Mouse (Mus musculus) hindbrain, embryonic 11.5 days (tissue): ENCODE data around the gene Mrpl47. TPM values are rescaled to one million over a fixed set of nuclear protein-coding genes. Genes with fewer than 3 reads are reported as not detected.
A peak's percentile ranks its signal among the peaks of the same experiment; 100 is the strongest.
"Not testable (repeated sequence)": the region's sequence is repeated elsewhere in the genome, so short reads cannot be mapped to it uniquely, and the experiment has no call there.

Source experiments
- ATAC-seq: fragments of 200-750 bp; cut with Nextera tagmentation; 2 replicates; pipeline ENCODE4 v1.8.0; 2017; ENCODE audit warnings: mild to moderate bottlenecking, moderate TSS enrichment, moderate library complexity; ENCODE audit not compliant: low FRiP score
- DNase-seq: peaks from one replicate; pipeline ENCODE4 v3.0.0-alpha.2; 2015; ENCODE audit warnings: low spot score
- H3K27ac ChIP-seq: fragments of 300-500 bp; sonication (generic); 2 replicates; pipeline ENCODE4 v1.5.1; 2014; ENCODE audit warnings: mild to moderate bottlenecking, low read depth, low read length
- H3K27me3 ChIP-seq: fragments of 300-500 bp; sonication (generic); 2 replicates; pipeline ENCODE4 v1.6.1; 2014; ENCODE audit warnings: mild to moderate bottlenecking, low read length, moderate library complexity, mixed read lengths; ENCODE audit not compliant: control insufficient read depth, insufficient read depth
- H3K36me3 ChIP-seq: fragments of 300-500 bp; sonication (generic); 2 replicates; pipeline ENCODE4 v1.6.1; 2014; ENCODE audit warnings: mild to moderate bottlenecking, low read length, moderate library complexity, mixed read lengths; ENCODE audit not compliant: control insufficient read depth, insufficient read depth
- H3K4me1 ChIP-seq: fragments of 300-500 bp; sonication (generic); replicated peaks from 2 replicates; pipeline ENCODE4 v1.6.1; 2014; ENCODE audit warnings: low read length, mixed read lengths; ENCODE audit not compliant: control insufficient read depth, insufficient read depth
- H3K4me2 ChIP-seq: fragments of 300-500 bp; sonication (generic); replicated peaks from 2 replicates; pipeline ENCODE4 v1.6.1; 2014; ENCODE audit warnings: mild to moderate bottlenecking, low read depth, low read length
- H3K4me3 ChIP-seq: fragments of 300-500 bp; sonication (generic); 2 replicates; pipeline ENCODE4 v1.5.1; 2014; ENCODE audit warnings: low read depth, low read length
- H3K9ac ChIP-seq: fragments of 300-500 bp; sonication (generic); 2 replicates; pipeline ENCODE4 v1.6.1; 2014; ENCODE audit warnings: low read depth, low read length
- H3K9me3 ChIP-seq: fragments of 300-500 bp; sonication (generic); 2 replicates; pipeline ENCODE4 v1.6.1; 2016; ENCODE audit warnings: low read length; ENCODE audit not compliant: control insufficient read depth
- WGBS: fragments of 180-500 bp; shearing (Covaris S2); extraction: QIAGEN DNeasy Blood & Tissue Kit; methylation state at CpG from one replicate; pipeline ENCODE4 v1.1.7; 2014; 5-methylcytosine and 5-hydroxymethylcytosine counted together
- polyA plus RNA-seq: library from polyadenylated mRNA; unstranded; fragments of >200 nt; fragmentation: Nextera tagmentation; extraction: Ambion mirVana; gene quantifications from 2 replicates; pipeline ENCODE4 v1.2.1, GENCODE M21; 2014

Mrpl47 gene
- polyA plus RNA-seq, 1 experiment from 2014 or later = 45.7 TPM

- DNase-seq (no peak), ATAC-seq (no peak)
- H3K4me1 ChIP-seq = no peaks in the 10 kb centered on the region
- no peak overlapping the region for H3K4me3 ChIP-seq
- H3K9me3 ChIP-seq = no peaks in the 10 kb centered on the region
- H3K27me3 ChIP-seq = no peaks in the 10 kb centered on the region
- 96% methylated on average over 6 of the region's 6 CpGs for WGBS
- H3K9ac ChIP-seq = no peak overlapping the region
- H3K4me2 ChIP-seq = no peak overlapping the region
- H3K27ac ChIP-seq = no peak overlapping the region
- peaks cover 5% of the 10 kb centered on the region for H3K36me3 ChIP-seq
These were observed 7.6 kb upstream of the Mrpl47 start for GRCm38 (mm10) chr3:32745001-32745400.

- Histone ChIP-seq H3K4me2 (no peak overlapping the region), H3K27ac (no peak overlapping the region), H3K27me3 (no peaks in the 10 kb centered on the region), H3K36me3 (peaks cover 5% of the 10 kb centered on the region), H3K9me3 (no peaks in the 10 kb centered on the region), H3K4me1 (no peaks in the 10 kb centered on the region), H3K9ac (no peak overlapping the region), H3K4me3 (no peak overlapping the region)
- ATAC-seq = no peak
- no peak for DNase-seq
- 87% methylated on average over 2 of the region's 2 CpGs for WGBS
These were observed 4.9 kb upstream of the Mrpl47 start for GRCm38 (mm10) chr3:32742276-32742780.

- DNase-seq = no peak
These were observed 1.1 kb upstream of the Mrpl47 start for GRCm38 (mm10) chr3:32738549-32738948.

GRCm38 (mm10) chr3:32736244-32737171, 897 bp downstream of the Mrpl47 start, which contains the start of gene Ndufb5:
Gene Ndufb5, plus strand, starts transcription at chr3:32736990.
- WGBS = under 1% methylated on average over 62 of the region's 62 CpGs
- DNase-seq = peak; percentile 98
- H3K27ac ChIP-seq = peak within 1 kb of the TSS; percentile 76
- H3K9me3 ChIP-seq = no peaks in the 10 kb centered on the region
- H3K9ac ChIP-seq = peak within 1 kb of the TSS; percentile 76
- ATAC-seq = peak; percentile 98
- H3K4me3 ChIP-seq = peak within 1 kb of the TSS; percentile 91
- H3K36me3 ChIP-seq = no peaks in the 10 kb centered on the region
- H3K4me1 ChIP-seq = no peaks in the 10 kb centered on the region
- H3K4me2 ChIP-seq = peak within 1 kb of the TSS; percentile 75
- no peaks in the 10 kb centered on the region for H3K27me3 ChIP-seq

More at GRCm38 (mm10) chr3:32738549-32738948, 1.1 kb upstream of the Mrpl47 start:
- H3K27ac ChIP-seq = no peak overlapping the region
- 95% methylated on average over 5 of the region's 5 CpGs for WGBS
- no peaks in the 10 kb centered on the region for H3K4me1 ChIP-seq
- H3K36me3 ChIP-seq = no peaks in the 10 kb centered on the region
- no peak overlapping the region for H3K9ac ChIP-seq
- no peak overlapping the region for H3K4me2 ChIP-seq
- H3K4me3 ChIP-seq = no peak overlapping the region
- ATAC-seq = no peak
- H3K27me3 ChIP-seq = no peaks in the 10 kb centered on the region
- no peaks in the 10 kb centered on the region for H3K9me3 ChIP-seq

GRCm38 (mm10) chr3:32727861-32728260, 9.5 kb downstream of the Mrpl47 start:
- no peak for DNase-seq
- no peak overlapping the region for H3K4me2 ChIP-seq
- no peaks in the 10 kb centered on the region for H3K9me3 ChIP-seq
- no peak for ATAC-seq
- peaks cover 28% of the 10 kb centered on the region for H3K36me3 ChIP-seq
- H3K9ac ChIP-seq = no peak overlapping the region
- H3K4me1 ChIP-seq = no peaks in the 10 kb centered on the region
- 89% methylated on average over 4 of the region's 4 CpGs for WGBS
- H3K27ac ChIP-seq = no peak overlapping the region
- H3K4me3 ChIP-seq = no peak overlapping the region
- no peaks in the 10 kb centered on the region for H3K27me3 ChIP-seq

GRCm38 (mm10) chr3:32725951-32726350, 11.5 kb downstream of the Mrpl47 start:
- Histone ChIP-seq H3K4me3 (no peak overlapping the region), H3K36me3 (peaks cover 28% of the 10 kb centered on the region), H3K27me3 (no peaks in the 10 kb centered on the region), H3K9ac (no peak overlapping the region), H3K4me2 (no peak overlapping the region), H3K9me3 (no peaks in the 10 kb centered on the region), H3K4me1 (no peaks in the 10 kb centered on the region), H3K27ac (no peak overlapping the region)
- 93% methylated on average over 5 of the region's 5 CpGs for WGBS
- ATAC-seq (no peak), DNase-seq (no peak)

- Histone ChIP-seq H3K4me2 (no peak overlapping the region), H3K27ac (no peak overlapping the region), H3K9me3 (no peaks in the 10 kb centered on the region), H3K9ac (no peak overlapping the region), H3K4me3 (no peak overlapping the region), H3K27me3 (no peaks in the 10 kb centered on the region), H3K36me3 (peaks cover 24% of the 10 kb centered on the region), H3K4me1 (no peaks in the 10 kb centered on the region)
- WGBS = 92% methylated on average over 7 of the region's 7 CpGs
- DNase-seq (no peak), ATAC-seq (no peak)
These were observed 13.2 kb downstream of the Mrpl47 start for GRCm38 (mm10) chr3:32724191-32724590.

- WGBS = 96% methylated on average over 5 of the region's 5 CpGs
- Histone ChIP-seq H3K27me3 (no peaks in the 10 kb centered on the region), H3K4me1 (no peaks in the 10 kb centered on the region), H3K9ac (no peak overlapping the region), H3K36me3 (peaks cover 16% of the 10 kb centered on the region), H3K27ac (no peak overlapping the region), H3K4me3 (no peak overlapping the region), H3K9me3 (no peaks in the 10 kb centered on the region), H3K4me2 (no peak overlapping the region)
- DNase-seq (no peak), ATAC-seq (no peak)
These were observed 19.1 kb downstream of the Mrpl47 start for GRCm38 (mm10) chr3:32718271-32718670.

- 95% methylated on average over 6 of the region's 6 CpGs for WGBS
- not testable (repeated sequence) for ATAC-seq, H3K9ac ChIP-seq, H3K27me3 ChIP-seq, H3K4me3 ChIP-seq, DNase-seq, H3K9me3 ChIP-seq, H3K4me2 ChIP-seq, H3K4me1 ChIP-seq, H3K27ac ChIP-seq
- H3K36me3 ChIP-seq = peaks cover 13% of the 10 kb centered on the region
These were observed 20.0 kb downstream of the Mrpl47 start for GRCm38 (mm10) chr3:32717403-32717802.
